Mouse (Mus musculus): ENCODE measurements at regions not wholly inside any gene's neighbourhood (a gene's known extent, or its start where the extent isn't known, plus 50 kb on each side); places are given as distances from the start of the nearest gene placed in this dataset.
"Not testable (repeated sequence)": the region's sequence is repeated elsewhere in the genome, so short reads cannot be mapped to it uniquely, and the experiment has no call there.

- no peak for ATAC-seq (ENCODE audit: insufficient number of reproducible peaks, insufficient read depth, low FRiP score, low read depth)
- no peaks in the 10 kb centered on the region for H3K36me3 ChIP-seq (ENCODE audit: control insufficient read depth, insufficient read depth, low read length)
- H3K9ac ChIP-seq (ENCODE audit: low read length): no peak overlapping the region
- no peaks in the 10 kb centered on the region for H3K27me3 ChIP-seq (ENCODE audit: control insufficient read depth, insufficient read depth, low read length)
- no peak overlapping the region for H3K4me2 ChIP-seq (ENCODE audit: low read length)
- 0 out of 4 replicates have a peak, but pooled peaks cover 0 to 2% of the 10 kb centered on the region in 2 experiments for H3K4me1 ChIP-seq (ENCODE audit: control insufficient read depth in 2 of 2, insufficient read depth in 2 of 2, low read length in 2 of 2)
- no peak overlapping the region for H3K27ac ChIP-seq (replicated peaks in 1 of 2; ENCODE audit: control insufficient read depth in 1 of 2, insufficient read depth in 1 of 2, low read depth in 2 of 2, low read length in 2 of 2)
- no peak overlapping the region for H3K4me3 ChIP-seq (ENCODE audit: control insufficient read depth in 1 of 2, insufficient read depth in 1 of 2, low read depth in 1 of 2, low read length in 2 of 2)
- H3K9me3 ChIP-seq (ENCODE audit: control insufficient read depth, low read length): no peaks in the 10 kb centered on the region
- 48% methylated on average over 6 of the region's 6 CpGs for WGBS
Observed at GRCm38 (mm10) chr6:31141486-31141885, 182.6 kb upstream of the Klf14 start.

- H3K27me3 ChIP-seq (ENCODE audit: control insufficient read depth, insufficient read depth, low read length); H3K27ac ChIP-seq (replicated peaks in 1 of 2; ENCODE audit: control insufficient read depth in 1 of 2, insufficient read depth in 1 of 2, low read depth in 2 of 2, low read length in 2 of 2); ATAC-seq (ENCODE audit: insufficient number of reproducible peaks, insufficient read depth, low FRiP score, low read depth); H3K9ac ChIP-seq (ENCODE audit: low read length); H3K4me2 ChIP-seq (ENCODE audit: low read length); H3K4me3 ChIP-seq (ENCODE audit: control insufficient read depth in 1 of 2, insufficient read depth in 1 of 2, low read depth in 1 of 2, low read length in 2 of 2); H3K36me3 ChIP-seq (ENCODE audit: control insufficient read depth, insufficient read depth, low read length); H3K9me3 ChIP-seq (ENCODE audit: control insufficient read depth, low read length); H3K4me1 ChIP-seq (ENCODE audit: control insufficient read depth in 2 of 2, insufficient read depth in 2 of 2, low read length in 2 of 2): not testable (repeated sequence)
- 93% methylated on average over 15 of the region's 15 CpGs for WGBS
Observed at GRCm38 (mm10) chr6:31142479-31143007, 183.7 kb upstream of the Klf14 start.

GRCm38 (mm10) chr6:31145687-31146086 is 186.8 kb upstream of the Klf14 start:
- H3K27me3 ChIP-seq (ENCODE audit: control insufficient read depth, insufficient read depth, low read length): no peaks in the 10 kb centered on the region
- no peak overlapping the region for H3K27ac ChIP-seq (replicated peaks in 1 of 2; ENCODE audit: control insufficient read depth in 1 of 2, insufficient read depth in 1 of 2, low read depth in 2 of 2, low read length in 2 of 2)
- H3K9me3 ChIP-seq (ENCODE audit: control insufficient read depth, low read length): no peaks in the 10 kb centered on the region
- no peak overlapping the region for H3K9ac ChIP-seq (ENCODE audit: low read length)
- 0 out of 4 replicates have a peak, but pooled peaks cover 0 to 2% of the 10 kb centered on the region in 2 experiments for H3K4me1 ChIP-seq (ENCODE audit: control insufficient read depth in 2 of 2, insufficient read depth in 2 of 2, low read length in 2 of 2)
- H3K4me3 ChIP-seq (ENCODE audit: control insufficient read depth in 1 of 2, insufficient read depth in 1 of 2, low read depth in 1 of 2, low read length in 2 of 2): no peak overlapping the region
- no peak overlapping the region for H3K4me2 ChIP-seq (ENCODE audit: low read length)
- no peak for ATAC-seq (ENCODE audit: insufficient number of reproducible peaks, insufficient read depth, low FRiP score, low read depth)
- H3K36me3 ChIP-seq (ENCODE audit: control insufficient read depth, insufficient read depth, low read length): no peaks in the 10 kb centered on the region
- 80% methylated on average over 10 of the region's 10 CpGs for WGBS

GRCm38 (mm10) chr6:31146779-31147178 is 187.9 kb upstream of the Klf14 start:
- H3K9ac ChIP-seq (ENCODE audit: low read length): no peak overlapping the region
- H3K4me1 ChIP-seq (ENCODE audit: control insufficient read depth in 2 of 2, insufficient read depth in 2 of 2, low read length in 2 of 2): no peaks in the 10 kb centered on the region
- H3K4me3 ChIP-seq (ENCODE audit: control insufficient read depth in 1 of 2, insufficient read depth in 1 of 2, low read depth in 1 of 2, low read length in 2 of 2): no peak overlapping the region
- no peaks in the 10 kb centered on the region for H3K36me3 ChIP-seq (ENCODE audit: control insufficient read depth, insufficient read depth, low read length)
- no peaks in the 10 kb centered on the region for H3K9me3 ChIP-seq (ENCODE audit: control insufficient read depth, low read length)
- H3K4me2 ChIP-seq (ENCODE audit: low read length): no peak overlapping the region
- no peak overlapping the region for H3K27ac ChIP-seq (replicated peaks in 1 of 2; ENCODE audit: control insufficient read depth in 1 of 2, insufficient read depth in 1 of 2, low read depth in 2 of 2, low read length in 2 of 2)
- no peak for ATAC-seq (ENCODE audit: insufficient number of reproducible peaks, insufficient read depth, low FRiP score, low read depth)
- 51% methylated on average over 5 of the region's 5 CpGs for WGBS
- H3K27me3 ChIP-seq (ENCODE audit: control insufficient read depth, insufficient read depth, low read length): no peaks in the 10 kb centered on the region

GRCm38 (mm10) chr6:31147682-31148081 is 188.8 kb upstream of the Klf14 start:
- Histone ChIP-seq H3K36me3 (ENCODE audit: control insufficient read depth, insufficient read depth, low read length) (no peaks in the 10 kb centered on the region), H3K9ac (ENCODE audit: low read length) (no peak overlapping the region), H3K4me1 (ENCODE audit: control insufficient read depth in 2 of 2, insufficient read depth in 2 of 2, low read length in 2 of 2) (no peaks in the 10 kb centered on the region), H3K4me2 (ENCODE audit: low read length) (no peak overlapping the region), H3K9me3 (ENCODE audit: control insufficient read depth, low read length) (no peaks in the 10 kb centered on the region), H3K4me3 (ENCODE audit: control insufficient read depth in 1 of 2, insufficient read depth in 1 of 2, low read depth in 1 of 2, low read length in 2 of 2) (no peak overlapping the region), H3K27ac (replicated peaks in 1 of 2; ENCODE audit: control insufficient read depth in 1 of 2, insufficient read depth in 1 of 2, low read depth in 2 of 2, low read length in 2 of 2) (no peak overlapping the region), H3K27me3 (ENCODE audit: control insufficient read depth, insufficient read depth, low read length) (no peaks in the 10 kb centered on the region)
- 75% methylated on average over 10 of the region's 10 CpGs for WGBS
- ATAC-seq (ENCODE audit: insufficient number of reproducible peaks, insufficient read depth, low FRiP score, low read depth): no peak

GRCm38 (mm10) chr6:31148311-31148856 is 189.5 kb upstream of the Klf14 start:
- no peaks in the 10 kb centered on the region for H3K9me3 ChIP-seq (ENCODE audit: control insufficient read depth, low read length)
- no peak overlapping the region for H3K4me2 ChIP-seq (ENCODE audit: low read length)
- H3K4me3 ChIP-seq (ENCODE audit: control insufficient read depth in 1 of 2, insufficient read depth in 1 of 2, low read depth in 1 of 2, low read length in 2 of 2): no peak overlapping the region
- no peaks in the 10 kb centered on the region for H3K4me1 ChIP-seq (ENCODE audit: control insufficient read depth in 2 of 2, insufficient read depth in 2 of 2, low read length in 2 of 2)
- H3K36me3 ChIP-seq (ENCODE audit: control insufficient read depth, insufficient read depth, low read length): no peaks in the 10 kb centered on the region
- H3K9ac ChIP-seq (ENCODE audit: low read length): no peak overlapping the region
- no peak overlapping the region for H3K27ac ChIP-seq (replicated peaks in 1 of 2; ENCODE audit: control insufficient read depth in 1 of 2, insufficient read depth in 1 of 2, low read depth in 2 of 2, low read length in 2 of 2)
- 65% methylated on average over 8 of the region's 8 CpGs for WGBS
- H3K27me3 ChIP-seq (ENCODE audit: control insufficient read depth, insufficient read depth, low read length): no peaks in the 10 kb centered on the region
- no peak for ATAC-seq (ENCODE audit: insufficient number of reproducible peaks, insufficient read depth, low FRiP score, low read depth)

GRCm38 (mm10) chr6:31149164-31149563 is 190.3 kb upstream of the Klf14 start:
- no peak for ATAC-seq (ENCODE audit: insufficient number of reproducible peaks, insufficient read depth, low FRiP score, low read depth)
- H3K27ac ChIP-seq (replicated peaks in 1 of 2; ENCODE audit: control insufficient read depth in 1 of 2, insufficient read depth in 1 of 2, low read depth in 2 of 2, low read length in 2 of 2): no peak overlapping the region
- H3K4me2 ChIP-seq (ENCODE audit: low read length): no peak overlapping the region
- H3K4me1 ChIP-seq (ENCODE audit: control insufficient read depth in 2 of 2, insufficient read depth in 2 of 2, low read length in 2 of 2): no peaks in the 10 kb centered on the region
- H3K36me3 ChIP-seq (ENCODE audit: control insufficient read depth, insufficient read depth, low read length): no peaks in the 10 kb centered on the region
- H3K9ac ChIP-seq (ENCODE audit: low read length): no peak overlapping the region
- 85% methylated on average over 6 of the region's 6 CpGs for WGBS
- no peak overlapping the region for H3K4me3 ChIP-seq (ENCODE audit: control insufficient read depth in 1 of 2, insufficient read depth in 1 of 2, low read depth in 1 of 2, low read length in 2 of 2)
- H3K27me3 ChIP-seq (ENCODE audit: control insufficient read depth, insufficient read depth, low read length): no peaks in the 10 kb centered on the region
- no peaks in the 10 kb centered on the region for H3K9me3 ChIP-seq (ENCODE audit: control insufficient read depth, low read length)

GRCm38 (mm10) chr6:31150416-31150815 is 191.5 kb upstream of the Klf14 start:
- WGBS: 90% methylated on average over 8 of the region's 8 CpGs

More at GRCm38 (mm10) chr6:31150416-31150815, 191.5 kb upstream of the Klf14 start:
- H3K9me3 ChIP-seq (ENCODE audit: control insufficient read depth, low read length): no peaks in the 10 kb centered on the region
- H3K4me2 ChIP-seq (ENCODE audit: low read length): no peak overlapping the region
- H3K27me3 ChIP-seq (ENCODE audit: control insufficient read depth, insufficient read depth, low read length): no peaks in the 10 kb centered on the region
- H3K36me3 ChIP-seq (ENCODE audit: control insufficient read depth, insufficient read depth, low read length): no peaks in the 10 kb centered on the region
- no peaks in the 10 kb centered on the region for H3K4me1 ChIP-seq (ENCODE audit: control insufficient read depth in 2 of 2, insufficient read depth in 2 of 2, low read length in 2 of 2)
- H3K9ac ChIP-seq (ENCODE audit: low read length): no peak overlapping the region
- no peak overlapping the region for H3K4me3 ChIP-seq (ENCODE audit: control insufficient read depth in 1 of 2, insufficient read depth in 1 of 2, low read depth in 1 of 2, low read length in 2 of 2)
- no peak overlapping the region for H3K27ac ChIP-seq (replicated peaks in 1 of 2; ENCODE audit: control insufficient read depth in 1 of 2, insufficient read depth in 1 of 2, low read depth in 2 of 2, low read length in 2 of 2)
- ATAC-seq (ENCODE audit: insufficient number of reproducible peaks, insufficient read depth, low FRiP score, low read depth): no peak
